Mouse (Mus musculus): ENCODE results near the gene Sh2d5. TPM values are rescaled to one million over a fixed set of nuclear protein-coding genes. Genes with fewer than 3 reads are reported as not detected.

Sh2d5 gene
- polyA plus RNA-seq, 1 experiment from 2014 or later = 2.9 TPM

DNA sequence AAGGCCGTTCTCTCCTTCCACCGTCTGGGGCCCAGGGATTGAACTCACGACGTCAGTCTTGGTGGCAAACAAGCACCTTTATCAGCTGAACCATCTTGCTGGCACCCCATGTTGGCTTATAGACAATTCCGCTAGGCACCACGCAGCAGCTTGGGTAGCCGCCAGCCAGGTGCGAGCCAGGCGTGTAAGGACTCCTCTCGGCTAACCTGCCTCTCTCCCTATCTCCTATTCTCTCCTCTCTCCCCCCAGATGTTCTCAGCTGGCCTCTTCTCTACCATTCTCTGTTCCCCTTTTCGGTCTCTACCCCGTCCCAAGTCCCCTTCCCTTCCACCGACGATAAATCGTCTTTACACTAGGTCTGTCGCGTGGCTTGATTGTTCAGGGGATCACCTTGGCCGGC is 53.5 kb downstream of the Sh2d5 start:
- Histone ChIP-seq H3K4me1 (replicated peaks; ENCODE audit: control insufficient read depth, insufficient read depth, low read length) (peaks cover 4% of the 10 kb centered on the region), H3K9me3 (ENCODE audit: control insufficient read depth, low read length) (no peaks in the 10 kb centered on the region), H3K27me3 (ENCODE audit: control insufficient read depth, insufficient read depth, low read length) (no peaks in the 10 kb centered on the region), H3K4me2 (replicated peaks; ENCODE audit: low read depth, low read length) (peak overlapping the region; percentile 64), H3K36me3 (ENCODE audit: control insufficient read depth, insufficient read depth, low read length) (no peaks in the 10 kb centered on the region), H3K9ac (ENCODE audit: low read depth, low read length) (peak overlapping the region; percentile 70), H3K27ac (ENCODE audit: low read depth, low read length) (peak overlapping the region; percentile 37; the same call in 1 of the 2 replicates), H3K4me3 (ENCODE audit: low read depth, low read length) (peak overlapping the region; percentile 55)
- no peak for DNase-seq (ENCODE audit: low spot score)
- 20% methylated on average over 18 of the region's 18 CpGs for WGBS
- ATAC-seq (ENCODE audit: low FRiP score) = no peak

GRCm38 (mm10) chr4:138304340-138305104 is 54.3 kb downstream of the Sh2d5 start, which contains the start of gene Ddost:
TSS of gene Ddost (plus strand) at chr4:138304730.
- Histone ChIP-seq H3K27me3 (ENCODE audit: control insufficient read depth, insufficient read depth, low read length) (no peaks in the 10 kb centered on the region), H3K36me3 (ENCODE audit: control insufficient read depth, insufficient read depth, low read length) (0 out of 2 replicates have a peak, but pooled peaks cover 3% of the 10 kb centered on the region), H3K4me2 (replicated peaks; ENCODE audit: low read depth, low read length) (peak within 1 kb of the TSS; percentile 80), H3K4me3 (ENCODE audit: low read depth, low read length) (peak within 1 kb of the TSS; percentile 84), H3K4me1 (replicated peaks; ENCODE audit: control insufficient read depth, insufficient read depth, low read length) (peaks cover 4% of the 10 kb centered on the region), H3K27ac (ENCODE audit: low read depth, low read length) (peak within 1 kb of the TSS; percentile 63), H3K9me3 (ENCODE audit: control insufficient read depth, low read length) (no peaks in the 10 kb centered on the region), H3K9ac (ENCODE audit: low read depth, low read length) (peak within 1 kb of the TSS; percentile 85)
- under 1% methylated on average over 63 of the region's 64 CpGs for WGBS
- ATAC-seq (ENCODE audit: low FRiP score) (peak; percentile 99), DNase-seq (ENCODE audit: low spot score) (peak; percentile 97)

GRCm38 (mm10) chr4:138307025-138307424 is 56.8 kb downstream of the Sh2d5 start:
- Histone ChIP-seq H3K4me3 (ENCODE audit: low read depth, low read length) (no peak overlapping the region), H3K9ac (ENCODE audit: low read depth, low read length) (no peak overlapping the region), H3K4me2 (replicated peaks; ENCODE audit: low read depth, low read length) (no peak overlapping the region), H3K27ac (ENCODE audit: low read depth, low read length) (no peak overlapping the region), H3K27me3 (ENCODE audit: control insufficient read depth, insufficient read depth, low read length) (no peaks in the 10 kb centered on the region), H3K9me3 (ENCODE audit: control insufficient read depth, low read length) (no peaks in the 10 kb centered on the region), H3K36me3 (ENCODE audit: control insufficient read depth, insufficient read depth, low read length) (peaks cover 10% of the 10 kb centered on the region), H3K4me1 (replicated peaks; ENCODE audit: control insufficient read depth, insufficient read depth, low read length) (peaks cover 4% of the 10 kb centered on the region)
- ATAC-seq (ENCODE audit: low FRiP score) (no peak), DNase-seq (ENCODE audit: low spot score) (no peak)
- 85% methylated on average over 3 of the region's 3 CpGs for WGBS

GRCm38 (mm10) chr4:138307739-138308138 is 57.5 kb downstream of the Sh2d5 start:
- Histone ChIP-seq H3K4me3 (ENCODE audit: low read depth, low read length) (no peak overlapping the region), H3K27me3 (ENCODE audit: control insufficient read depth, insufficient read depth, low read length) (no peaks in the 10 kb centered on the region), H3K36me3 (ENCODE audit: control insufficient read depth, insufficient read depth, low read length) (peaks cover 10% of the 10 kb centered on the region), H3K9ac (ENCODE audit: low read depth, low read length) (no peak overlapping the region), H3K27ac (ENCODE audit: low read depth, low read length) (no peak overlapping the region), H3K9me3 (ENCODE audit: control insufficient read depth, low read length) (no peaks in the 10 kb centered on the region), H3K4me1 (replicated peaks; ENCODE audit: control insufficient read depth, insufficient read depth, low read length) (peaks cover 4% of the 10 kb centered on the region), H3K4me2 (replicated peaks; ENCODE audit: low read depth, low read length) (no peak overlapping the region)
- 96% methylated on average over 12 of the region's 12 CpGs for WGBS
- DNase-seq (ENCODE audit: low spot score) (no peak), ATAC-seq (ENCODE audit: low FRiP score) (no peak)

GRCm38 (mm10) chr4:138310311-138310910 is 60.2 kb downstream of the Sh2d5 start:
- DNase-seq (ENCODE audit: low spot score) = no peak
- no peaks in the 10 kb centered on the region for H3K27me3 ChIP-seq (ENCODE audit: control insufficient read depth, insufficient read depth, low read length)
- peaks cover 4% of the 10 kb centered on the region for H3K4me1 ChIP-seq (replicated peaks; ENCODE audit: control insufficient read depth, insufficient read depth, low read length)
- no peak overlapping the region for H3K9ac ChIP-seq (ENCODE audit: low read depth, low read length)
- H3K36me3 ChIP-seq (ENCODE audit: control insufficient read depth, insufficient read depth, low read length) = peaks cover 14% of the 10 kb centered on the region
- H3K4me3 ChIP-seq (ENCODE audit: low read depth, low read length) = no peak overlapping the region
- no peaks in the 10 kb centered on the region for H3K9me3 ChIP-seq (ENCODE audit: control insufficient read depth, low read length)
- no peak for ATAC-seq (ENCODE audit: low FRiP score)
- H3K4me2 ChIP-seq (replicated peaks; ENCODE audit: low read depth, low read length) = no peak overlapping the region
- no peak overlapping the region for H3K27ac ChIP-seq (ENCODE audit: low read depth, low read length)
- WGBS = 94% methylated on average over 19 of the region's 19 CpGs

Other genes starting within 250 kb of the Sh2d5 start
- 179 and 183 TPM in 2 replicates for gene Hp1bp3, start 34.1 kb upstream of the Sh2d5 start, polyA plus RNA-seq (2014; fragmentation: Nextera tagmentation; extraction: Ambion mirVana)
- 0.25 and 0.31 TPM in 2 replicates for gene Kif17, start within 50 bp of the Sh2d5 start, polyA plus RNA-seq (2014; fragmentation: Nextera tagmentation; extraction: Ambion mirVana)
- 214 and 227 TPM in 2 replicates for gene Ddost, start 54.3 kb downstream of the Sh2d5 start, polyA plus RNA-seq (2014; fragmentation: Nextera tagmentation; extraction: Ambion mirVana)
- 19.9 and 24.5 TPM in 2 replicates for gene Pink1, start 75.9 kb downstream of the Sh2d5 start, polyA plus RNA-seq (2014; fragmentation: Nextera tagmentation; extraction: Ambion mirVana)
- 3.0 and 3.9 TPM in 2 replicates for gene Cda, start 117.6 kb downstream of the Sh2d5 start, polyA plus RNA-seq (2014; fragmentation: Nextera tagmentation; extraction: Ambion mirVana)
- gene Fam43b, start 146.1 kb downstream of the Sh2d5 start, polyA plus RNA-seq (2014; fragmentation: Nextera tagmentation; extraction: Ambion mirVana) = 0.11 TPM in 1 of 2 replicates, not detected in the other
- gene Mul1, start 184.3 kb downstream of the Sh2d5 start, polyA plus RNA-seq (2014; fragmentation: Nextera tagmentation; extraction: Ambion mirVana) = 16.0 and 16.6 TPM in 2 replicates
- gene Camk2n1, start 203.9 kb downstream of the Sh2d5 start, polyA plus RNA-seq (2014; fragmentation: Nextera tagmentation; extraction: Ambion mirVana) = 6.0 and 6.4 TPM in 2 replicates

All from hindbrain, embryonic 11.5 days (tissue).